Mouse (Mus musculus) heart, embryonic 13.5 days (tissue): ENCODE results near the gene Zxdc. TPM values are rescaled to one million over a fixed set of nuclear protein-coding genes. Genes with fewer than 3 reads are reported as not detected.

Source experiments
- ATAC-seq: fragments of 200-750 bp; cut with Nextera tagmentation; 2 replicates; pipeline ENCODE4 v1.8.0; 2017; ENCODE audit warnings: moderate TSS enrichment; ENCODE audit not compliant: insufficient number of reproducible peaks, low FRiP score, low TSS enrichment; ENCODE audit errors: extremely low read depth
- H3K27ac ChIP-seq: fragments of 300-500 bp; sonication (generic); replicated peaks from 2 replicates; pipeline ENCODE4 v1.5.1; 2015; ENCODE audit warnings: moderate library complexity, mild to moderate bottlenecking, inconsistent platforms
- H3K27me3 ChIP-seq: fragments of 300-500 bp; sonication (generic); replicated peaks from 2 replicates; pipeline ENCODE4 v1.6.1; 2015; ENCODE audit warnings: mild to moderate bottlenecking, inconsistent platforms
- H3K36me3 ChIP-seq: fragments of 300-500 bp; sonication (generic); 2 replicates; pipeline ENCODE4 v1.6.1; 2015; ENCODE audit warnings: mild to moderate bottlenecking, inconsistent platforms
- H3K4me1 ChIP-seq: fragments of 300-500 bp; sonication (generic); 2 replicates; pipeline ENCODE4 v1.6.1; 2015; ENCODE audit warnings: inconsistent platforms
- H3K4me2 ChIP-seq: fragments of 300-500 bp; sonication (generic); 2 replicates; pipeline ENCODE4 v1.6.1; 2015; ENCODE audit warnings: inconsistent platforms, mild to moderate bottlenecking, moderate library complexity
- H3K4me3 ChIP-seq: fragments of 300-500 bp; sonication (generic); 2 replicates; pipeline ENCODE4 v1.5.1; 2015; ENCODE audit warnings: moderate library complexity, mild to moderate bottlenecking, inconsistent platforms
- H3K9ac ChIP-seq: fragments of 300-500 bp; sonication (generic); 2 replicates; pipeline ENCODE4 v1.6.1; 2015; ENCODE audit warnings: inconsistent platforms, mild to moderate bottlenecking, moderate library complexity
- H3K9me3 ChIP-seq: fragments of 300-500 bp; sonication (generic); 2 replicates; pipeline ENCODE4 v1.6.1; 2016; ENCODE audit warnings: inconsistent platforms
- WGBS: fragments of 180-500 bp; shearing (Covaris S2); methylation state at CpG from one replicate; pipeline ENCODE4 v1.1.7; 2015; ENCODE audit warnings: mixed read lengths; 5-methylcytosine and 5-hydroxymethylcytosine counted together
- polyA plus RNA-seq: library from polyadenylated mRNA; unstranded; fragments of >200 nt; fragmentation: Nextera tagmentation; extraction: Ambion mirVana; gene quantifications from 2 replicates; pipeline ENCODE4 v1.2.1, GENCODE M21; 2015

Gene Zxdc
- 5.4 and 5.5 TPM in 2 replicates for polyA plus RNA-seq

GRCm38 (mm10) chr6:90368976-90369724, at the start of gene Zxdc:
Zxdc (plus strand) TSS chr6:90369492.
- Histone ChIP-seq H3K4me1 (peaks cover 26% of the 10 kb centered on the region), H3K36me3 (peaks cover 21% of the 10 kb centered on the region), H3K27ac (peak within 1 kb of the TSS; percentile 90), H3K9ac (peak within 1 kb of the TSS; percentile 94), H3K4me2 (peak within 1 kb of the TSS; percentile 99), H3K4me3 (peak within 1 kb of the TSS; percentile 94), H3K27me3 (no peaks in the 10 kb centered on the region; the same call in 1 of the 2 replicates), H3K9me3 (no peaks in the 10 kb centered on the region)
- 5% methylated on average over 41 of the region's 41 CpGs for WGBS
- ATAC-seq = peak; percentile 92

- no peak overlapping the region for H3K4me3 ChIP-seq
- no peak for ATAC-seq
- H3K9ac ChIP-seq = no peak overlapping the region
- WGBS = 62% methylated on average over 5 of the region's 5 CpGs
- H3K36me3 ChIP-seq = no peaks in the 10 kb centered on the region
- H3K4me2 ChIP-seq = no peak overlapping the region
- H3K9me3 ChIP-seq = no peaks in the 10 kb centered on the region
- H3K27me3 ChIP-seq = peaks cover 21% of the 10 kb centered on the region
- no peaks in the 10 kb centered on the region for H3K4me1 ChIP-seq
- H3K27ac ChIP-seq = no peak overlapping the region
Measured at GRCm38 (mm10) chr6:90320429-90320828, 48.9 kb upstream of the Zxdc start.

- Histone ChIP-seq H3K4me2 (no peak overlapping the region), H3K27ac (no peak overlapping the region), H3K36me3 (no peaks in the 10 kb centered on the region), H3K4me1 (no peaks in the 10 kb centered on the region), H3K9ac (no peak overlapping the region), H3K9me3 (no peaks in the 10 kb centered on the region), H3K27me3 (peaks cover 35% of the 10 kb centered on the region), H3K4me3 (no peak overlapping the region)
- 36% methylated on average over 4 of the region's 4 CpGs for WGBS
- no peak for ATAC-seq
Measured at GRCm38 (mm10) chr6:90321811-90322210, 47.5 kb upstream of the Zxdc start.

GRCm38 (mm10) chr6:90324026-90324425, 45.3 kb upstream of the Zxdc start:
- no peaks in the 10 kb centered on the region for H3K9me3 ChIP-seq
- WGBS = 62% methylated on average over 3 of the region's 3 CpGs

GRCm38 (mm10) chr6:90324463-90324862, 44.8 kb upstream of the Zxdc start:
- peak overlapping the region; percentile 67; the same call in 1 of the 2 replicates for H3K4me2 ChIP-seq

More at GRCm38 (mm10) chr6:90324026-90324425, 45.3 kb upstream of the Zxdc start:
- ATAC-seq = no peak
- Histone ChIP-seq H3K36me3 (no peaks in the 10 kb centered on the region), H3K4me1 (no peaks in the 10 kb centered on the region), H3K27me3 (peaks cover 46% of the 10 kb centered on the region), H3K9ac (no peak overlapping the region), H3K4me2 (no peak overlapping the region), H3K4me3 (no peak overlapping the region), H3K27ac (no peak overlapping the region)

GRCm38 (mm10) chr6:90324991-90325390, 44.3 kb upstream of the Zxdc start, which contains the start of gene Chst13:
Chst13 (minus strand) TSS chr6:90325185.
- Histone ChIP-seq H3K27ac (no peak within 1 kb of the TSS), H3K4me1 (no peaks in the 10 kb centered on the region), H3K9me3 (no peaks in the 10 kb centered on the region), H3K4me2 (peak within 1 kb of the TSS; percentile 67), H3K4me3 (peak within 1 kb of the TSS; percentile 40), H3K27me3 (peaks cover 46% of the 10 kb centered on the region), H3K9ac (peak within 1 kb of the TSS; percentile 61), H3K36me3 (no peaks in the 10 kb centered on the region)
- WGBS = 5% methylated on average over 22 of the region's 22 CpGs
- ATAC-seq = no peak

More at GRCm38 (mm10) chr6:90324463-90324862, 44.8 kb upstream of the Zxdc start:
- H3K4me3 ChIP-seq = no peak overlapping the region; the same call in 1 of the 2 replicates
- H3K27ac ChIP-seq = no peak overlapping the region
- H3K4me1 ChIP-seq = no peaks in the 10 kb centered on the region
- H3K36me3 ChIP-seq = no peaks in the 10 kb centered on the region
- H3K27me3 ChIP-seq = peaks cover 46% of the 10 kb centered on the region
- H3K9me3 ChIP-seq = no peaks in the 10 kb centered on the region
- ATAC-seq = no peak
- WGBS = 49% methylated on average over 3 of the region's 3 CpGs
- H3K9ac ChIP-seq = no peak overlapping the region

- no peak for ATAC-seq
- peaks cover 46% of the 10 kb centered on the region for H3K27me3 ChIP-seq
- H3K9me3 ChIP-seq = no peaks in the 10 kb centered on the region
- no peak overlapping the region for H3K4me2 ChIP-seq
- no peak overlapping the region for H3K4me3 ChIP-seq
- no peaks in the 10 kb centered on the region for H3K36me3 ChIP-seq
- no peaks in the 10 kb centered on the region for H3K4me1 ChIP-seq
- no peak overlapping the region for H3K27ac ChIP-seq
- 13% methylated on average over 6 of the region's 6 CpGs for WGBS
- no peak overlapping the region for H3K9ac ChIP-seq
Measured at GRCm38 (mm10) chr6:90327670-90328069, 41.6 kb upstream of the Zxdc start.

- no peaks in the 10 kb centered on the region for H3K4me1 ChIP-seq
- H3K27ac ChIP-seq = no peak overlapping the region
- no peak overlapping the region for H3K9ac ChIP-seq
- H3K9me3 ChIP-seq = no peaks in the 10 kb centered on the region
- no peaks in the 10 kb centered on the region for H3K36me3 ChIP-seq
- no peak for ATAC-seq
- H3K27me3 ChIP-seq = peaks cover 30% of the 10 kb centered on the region
- H3K4me2 ChIP-seq = no peak overlapping the region
- WGBS = 10% methylated on average over 1 of the region's 1 CpGs
- H3K4me3 ChIP-seq = no peak overlapping the region
Measured at GRCm38 (mm10) chr6:90329953-90330352, 39.3 kb upstream of the Zxdc start.

- ATAC-seq = no peak
- H3K4me1 ChIP-seq = no peaks in the 10 kb centered on the region
- no peak within 1 kb of the TSS for H3K4me2 ChIP-seq
- no peak within 1 kb of the TSS for H3K9ac ChIP-seq
- peaks cover 6% of the 10 kb centered on the region for H3K27me3 ChIP-seq
- H3K9me3 ChIP-seq = no peaks in the 10 kb centered on the region
- no peaks in the 10 kb centered on the region for H3K36me3 ChIP-seq
- H3K27ac ChIP-seq = no peak within 1 kb of the TSS
- 80% methylated on average over 7 of the region's 7 CpGs for WGBS
- no peak within 1 kb of the TSS for H3K4me3 ChIP-seq
Measured at GRCm38 (mm10) chr6:90332561-90333425, 36.5 kb upstream of the Zxdc start, which contains the start of gene Uroc1. Uroc1 (plus strand) TSS chr6:90333284.

- 70% methylated on average over 3 of the region's 3 CpGs for WGBS
- no peak overlapping the region for H3K9ac ChIP-seq
- no peak overlapping the region for H3K27ac ChIP-seq
- no peaks in the 10 kb centered on the region for H3K9me3 ChIP-seq
- H3K27me3 ChIP-seq = no peaks in the 10 kb centered on the region; the same call in 1 of the 2 replicates
- no peak overlapping the region for H3K4me3 ChIP-seq
- H3K36me3 ChIP-seq = no peaks in the 10 kb centered on the region
- no peak overlapping the region for H3K4me2 ChIP-seq
- ATAC-seq = no peak
- H3K4me1 ChIP-seq = no peaks in the 10 kb centered on the region
Measured at GRCm38 (mm10) chr6:90334244-90334643, 35.0 kb upstream of the Zxdc start.

GRCm38 (mm10) chr6:90342343-90342742, 26.9 kb upstream of the Zxdc start:
- Histone ChIP-seq H3K9ac (no peak overlapping the region), H3K27ac (no peak overlapping the region), H3K9me3 (no peaks in the 10 kb centered on the region), H3K27me3 (peaks cover 15% of the 10 kb centered on the region; the same call in 1 of the 2 replicates), H3K36me3 (no peaks in the 10 kb centered on the region), H3K4me2 (no peak overlapping the region), H3K4me3 (no peak overlapping the region), H3K4me1 (no peaks in the 10 kb centered on the region)
- no peak for ATAC-seq
- WGBS = 66% methylated on average over 2 of the region's 2 CpGs
